Mouse (Mus musculus): Measurements from ENCODE around the gene Cphx1.
"Not testable (repeated sequence)": the region's sequence is repeated elsewhere in the genome, so short reads cannot be mapped to it uniquely, and the experiment has no call there.

The Cphx1 gene

DNA sequence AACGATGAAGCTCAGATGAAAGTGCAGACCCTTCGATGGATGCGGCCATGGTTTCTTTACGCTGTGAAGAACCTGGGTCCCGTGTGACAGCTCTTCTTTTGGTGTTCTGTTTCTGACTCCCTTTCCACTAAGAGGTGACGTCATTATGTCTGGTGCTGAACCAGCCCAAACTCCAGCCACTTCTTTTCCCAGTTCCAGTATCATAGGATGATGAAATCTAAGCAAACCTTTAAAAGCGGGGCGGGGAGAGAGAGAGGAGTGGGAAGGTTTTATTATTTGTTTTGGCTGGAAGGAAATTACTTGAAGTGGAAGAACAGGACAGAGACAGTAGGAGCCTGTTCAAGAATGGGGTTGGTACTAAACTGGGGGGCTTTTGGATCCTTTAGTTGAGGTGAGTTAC lies at the start of gene Cphx1:
TSS of gene Cphx1 (plus strand) at position 301 of the 400 bp plus-strand sequence.
- DNase-seq = not testable (repeated sequence)

- DNase-seq = not testable (repeated sequence)
These were observed 43.5 kb upstream of the Cphx1 start for GRCm38 (mm10) chr14:25894566-25894965.

GRCm38 (mm10) chr14:25895686-25896085 lies 42.4 kb upstream of the Cphx1 start:
- DNase-seq = not testable (repeated sequence)

DNA sequence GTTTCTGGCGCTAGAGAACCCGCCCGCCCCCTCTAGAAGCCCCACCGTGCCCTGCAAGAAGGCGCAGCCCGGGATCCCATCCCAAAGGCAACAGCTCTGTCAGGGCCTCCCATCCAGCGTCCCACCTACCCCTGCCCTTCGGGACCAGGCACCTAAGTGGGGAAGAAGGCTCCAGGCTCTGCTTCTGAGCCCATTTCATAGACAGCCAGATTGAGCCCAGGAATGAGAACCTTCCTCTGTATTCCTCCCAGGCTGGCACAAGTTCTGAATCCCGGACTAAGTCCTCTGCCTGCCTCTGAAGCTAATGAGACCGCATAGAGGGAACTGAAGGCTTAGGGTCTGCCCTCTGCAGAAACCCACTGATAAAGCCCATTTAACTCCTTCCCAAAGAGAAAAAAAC lies 35.1 kb upstream of the Cphx1 start, which contains the start of gene Plac9a:
TSS of gene Plac9a (minus strand) at position 101 of the 400 bp plus-strand sequence.
- not testable (repeated sequence) for DNase-seq

DNA sequence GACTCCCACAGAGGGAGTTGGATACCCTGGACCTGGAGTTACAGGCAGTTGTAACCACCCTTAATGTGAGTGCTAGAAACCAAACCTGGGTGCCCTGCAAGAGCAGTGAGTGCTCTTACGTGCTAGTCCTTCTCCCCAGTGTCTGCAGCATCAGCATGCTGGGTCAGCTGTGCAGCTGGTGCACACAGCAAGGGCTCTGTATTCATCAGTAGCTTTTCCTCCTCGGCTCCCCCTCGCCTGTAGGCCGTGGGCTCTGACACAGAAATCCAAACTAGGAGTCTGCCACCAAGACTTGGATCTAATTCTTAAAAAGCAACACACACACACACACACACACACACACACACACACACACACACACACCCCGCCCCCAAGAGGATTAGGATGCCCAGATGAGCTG lies 32.9 kb upstream of the Cphx1 start:
- DNase-seq = peak; percentile 1

- DNase-seq = not testable (repeated sequence)
These were observed 30.8 kb upstream of the Cphx1 start for GRCm38 (mm10) chr14:25907272-25907671.

DNA sequence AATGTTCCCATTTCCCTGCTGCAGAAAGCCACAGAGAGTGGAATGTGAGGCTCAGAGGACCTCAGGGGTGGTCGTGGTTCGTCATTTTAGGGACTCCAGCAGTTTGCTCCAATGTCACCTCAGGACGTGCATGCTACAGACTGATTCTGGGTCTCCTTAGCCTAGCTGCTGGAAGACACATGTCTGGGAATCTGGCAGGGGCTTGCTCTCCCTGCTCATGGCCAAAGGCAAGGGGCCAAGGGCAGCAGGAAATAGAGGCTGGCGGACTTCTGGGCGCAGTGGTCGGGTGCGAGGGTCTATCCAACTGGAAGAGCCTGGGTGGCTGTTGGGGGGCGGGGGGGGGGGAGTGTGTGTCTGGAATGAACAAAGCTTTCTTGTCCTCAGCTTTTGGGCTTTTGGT lies 29.1 kb upstream of the Cphx1 start:
- not testable (repeated sequence) for DNase-seq

DNA sequence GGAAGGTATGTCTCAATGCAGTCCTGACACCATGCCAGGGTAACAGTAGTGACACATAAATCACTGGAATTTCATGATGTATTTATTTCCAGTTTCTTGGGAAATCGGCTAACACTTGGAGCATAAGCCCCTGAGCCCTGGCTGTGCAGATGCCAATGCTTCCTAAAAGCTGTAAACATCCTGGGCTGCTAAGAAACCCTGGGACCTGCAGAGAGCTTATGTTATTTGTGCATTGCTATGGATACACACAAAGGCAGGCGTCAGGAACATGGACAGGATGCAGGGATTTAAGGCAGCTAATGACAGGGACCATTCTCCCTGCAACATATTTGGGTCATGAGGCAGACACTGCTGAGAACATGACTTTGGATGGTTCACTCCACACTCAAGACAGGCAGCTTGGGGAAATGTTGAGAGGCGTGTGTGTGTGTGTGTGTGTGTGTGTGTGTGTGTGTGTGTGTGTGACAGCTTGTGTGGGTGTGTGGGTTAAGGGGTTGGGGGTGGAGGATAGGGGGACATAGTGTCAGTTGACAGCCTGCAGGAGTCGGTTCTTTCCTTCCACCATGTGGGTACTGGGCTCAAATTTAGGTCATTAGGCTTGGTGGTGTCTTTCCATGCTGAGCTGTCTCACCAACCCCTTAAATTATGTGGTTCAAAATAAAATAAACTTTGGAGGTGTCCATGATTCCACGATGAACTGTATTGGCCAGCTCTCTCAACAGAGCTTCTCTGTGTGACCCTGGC lies 19.5 kb upstream of the Cphx1 start:
- DNase-seq = not testable (repeated sequence)

DNA sequence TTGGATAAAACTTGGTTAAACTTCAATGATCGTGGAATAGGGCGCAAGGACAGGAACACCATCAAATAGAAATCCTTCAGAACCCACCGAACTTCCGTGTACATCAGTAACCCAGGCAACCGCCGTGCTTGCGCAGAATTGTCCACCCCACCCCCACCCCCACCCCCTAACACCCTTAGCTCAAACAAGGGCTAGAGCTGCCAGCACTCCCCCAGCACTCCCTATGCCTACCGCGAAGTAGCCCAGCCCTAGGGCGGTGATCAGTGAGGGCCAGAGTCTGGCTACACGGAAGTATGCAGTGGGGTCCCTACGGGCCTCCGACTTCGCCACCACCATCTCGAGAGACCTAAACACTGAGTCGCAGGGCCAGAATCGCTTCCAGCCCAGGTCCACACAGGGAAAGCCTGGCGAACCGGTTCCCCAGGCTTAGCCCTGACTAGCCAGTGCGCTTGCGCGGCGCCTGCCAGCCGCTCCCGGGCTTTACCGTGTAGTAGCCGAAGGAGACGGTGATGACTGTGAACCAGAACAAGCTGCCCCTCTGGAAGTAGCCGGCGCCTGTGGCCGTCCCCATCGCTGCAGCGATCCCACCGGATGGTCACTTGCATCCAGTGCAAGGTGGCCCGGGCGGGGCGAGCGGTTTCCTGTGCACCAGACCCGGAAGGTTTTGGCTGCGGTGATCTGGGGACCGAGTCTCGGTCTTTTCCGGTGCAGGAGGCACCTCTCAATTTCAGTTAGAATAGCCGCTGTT lies 11.1 kb upstream of the Cphx1 start:
- not testable (repeated sequence) for DNase-seq

DNA sequence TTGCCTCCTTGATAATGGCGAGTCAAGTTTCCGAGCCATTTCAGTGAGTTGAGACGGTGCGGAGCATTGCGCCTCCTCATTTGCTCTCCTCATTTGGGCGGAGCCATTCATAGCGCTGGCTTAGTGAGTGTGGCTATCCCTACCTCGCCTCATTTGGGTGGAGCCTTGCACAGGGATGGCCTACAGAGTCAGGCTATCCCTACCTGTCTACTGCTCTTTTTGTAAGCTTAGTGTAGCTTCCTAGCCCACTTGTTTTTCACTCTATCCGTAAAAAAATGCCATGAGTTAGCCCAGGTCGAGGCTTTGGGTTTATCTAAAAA lies 10.6 kb upstream of the Cphx1 start, which contains the start of gene Tmem254a:
TSS of gene Tmem254a (minus strand) at position 111 of the 320 bp plus-strand sequence.
- not testable (repeated sequence) for DNase-seq

DNA sequence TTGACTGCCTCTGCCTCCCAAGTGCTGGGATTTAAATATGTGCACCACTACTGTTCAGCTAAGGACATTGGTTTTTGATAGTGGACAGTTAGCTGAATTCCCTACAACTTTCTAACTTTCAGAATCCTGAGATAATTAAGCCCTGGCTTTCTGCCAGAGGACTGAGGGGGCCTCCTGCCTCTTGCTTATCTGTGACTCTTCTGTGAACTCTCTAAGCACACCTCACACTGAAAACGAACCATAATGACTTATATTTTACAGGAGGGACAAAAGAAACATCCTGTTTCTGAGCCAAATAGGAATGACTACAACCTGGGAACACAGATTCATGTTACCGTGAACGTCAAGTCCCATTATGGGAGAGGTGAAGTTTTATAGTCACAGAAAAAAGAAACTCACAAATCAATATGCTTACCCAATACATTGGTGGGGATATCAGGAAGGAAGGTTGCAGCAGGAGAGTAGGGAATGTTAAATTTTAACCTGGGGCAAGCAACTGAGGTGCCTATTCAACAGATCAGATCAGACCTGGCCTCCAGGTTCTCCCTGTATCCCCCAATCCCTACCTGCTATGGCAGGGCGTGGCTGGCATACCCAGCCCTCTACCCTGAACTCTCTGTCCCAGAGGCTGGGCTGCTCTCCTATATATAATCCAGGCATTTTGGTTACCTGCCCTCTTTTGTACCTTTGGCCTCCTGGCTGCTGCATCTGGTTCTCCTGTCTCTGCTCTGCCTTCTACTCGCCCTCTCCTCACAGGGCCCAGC lies 1.1 kb upstream of the Cphx1 start:
- DNase-seq = not testable (repeated sequence)

- not testable (repeated sequence) for DNase-seq
These were observed 19.8 kb downstream of the Cphx1 start for GRCm38 (mm10) chr14:25957861-25958260.

- not testable (repeated sequence) for DNase-seq
These were observed 40.5 kb downstream of the Cphx1 start, which contains the start of gene Duxbl1 for GRCm38 (mm10) chr14:25978371-25979241. TSS of gene Duxbl1 (plus strand) at chr14:25978577.

DNA sequence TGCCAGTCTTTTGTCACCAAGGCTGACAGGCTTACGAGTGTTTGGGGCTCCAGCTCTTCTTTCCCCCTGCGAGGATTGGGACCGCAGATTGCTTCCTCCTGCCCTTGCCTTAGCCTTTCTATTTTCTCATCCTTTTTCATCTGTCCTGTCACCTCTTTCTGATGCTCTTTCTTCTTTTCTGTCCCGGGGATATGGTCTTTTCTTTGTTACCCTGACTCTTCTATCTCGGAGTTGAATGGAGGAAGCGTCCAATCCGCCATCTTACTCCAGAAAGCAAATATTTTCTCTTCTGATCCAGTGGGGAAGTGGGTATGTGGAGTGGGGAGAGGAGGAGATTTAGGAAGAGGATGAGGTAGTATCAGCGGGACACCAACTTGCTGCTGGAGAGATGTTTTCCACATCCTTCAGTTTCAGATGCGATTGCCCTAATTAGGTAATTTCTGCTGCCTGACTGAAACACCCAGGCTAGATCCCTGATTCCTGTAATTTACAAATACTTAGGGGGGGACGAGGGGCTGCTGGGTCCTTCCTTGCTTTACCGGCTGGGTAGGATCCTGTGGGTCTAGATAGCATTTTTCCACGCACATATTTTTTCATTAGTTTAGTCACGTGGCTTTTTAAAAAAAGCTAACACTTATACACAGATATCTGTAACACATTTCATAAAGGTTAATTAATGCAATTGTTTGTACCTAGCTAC lies 41.3 kb downstream of the Cphx1 start:
- not testable (repeated sequence) for DNase-seq

DNA sequence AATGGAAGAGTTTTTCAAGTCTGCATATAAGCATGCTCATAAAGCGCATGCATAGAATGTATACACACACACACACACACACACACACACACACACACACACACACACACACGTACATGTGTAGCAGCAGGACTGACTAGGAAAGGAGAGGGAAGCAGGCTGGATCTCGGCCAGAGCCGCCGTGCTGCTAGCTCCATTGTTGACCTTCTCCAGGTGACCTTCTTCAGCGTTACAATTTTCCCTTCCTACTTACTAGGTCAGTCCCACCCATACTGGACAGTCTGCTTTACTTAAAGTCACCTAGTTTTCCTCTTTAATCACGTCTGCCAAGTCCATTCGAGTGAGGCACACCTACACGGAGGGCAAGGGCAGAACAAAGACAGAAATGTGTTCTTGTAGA lies 43.8 kb downstream of the Cphx1 start:
- DNase-seq = not testable (repeated sequence)

All from right cerebral cortex, adult 18-20 months (tissue).